Mouse (Mus musculus): Measurements from ENCODE around the gene Gm26661.
A peak's percentile ranks its signal among the peaks of the same experiment; 100 is the strongest.

Gene Gm26661

GRCm38 (mm10) chr14:7819446-7819845 lies 28.1 kb downstream of the Gm26661 start:
- DNase-seq (ENCODE audit: low read depth): no peak

GRCm38 (mm10) chr14:7821341-7821740 lies 30.0 kb downstream of the Gm26661 start:
- peak; percentile 73 for DNase-seq (ENCODE audit: low read depth)

- DNase-seq (ENCODE audit: low read depth): peak; percentile 84
Observed at GRCm38 (mm10) chr14:7822693-7823092, 31.3 kb downstream of the Gm26661 start.

GRCm38 (mm10) chr14:7824651-7825268 lies 33.4 kb downstream of the Gm26661 start:
- no peak for DNase-seq (ENCODE audit: low read depth)

GRCm38 (mm10) chr14:7826151-7826937 lies 35.0 kb downstream of the Gm26661 start:
- DNase-seq (ENCODE audit: low read depth): peak; percentile 70

- no peak for DNase-seq (ENCODE audit: low read depth)
Observed at GRCm38 (mm10) chr14:7829181-7829580, 37.8 kb downstream of the Gm26661 start.

- no peak for DNase-seq (ENCODE audit: low read depth)
Observed at GRCm38 (mm10) chr14:7831770-7832439, 40.5 kb downstream of the Gm26661 start.

- DNase-seq (ENCODE audit: low read depth): no peak
Observed at GRCm38 (mm10) chr14:7832440-7832783, 41.0 kb downstream of the Gm26661 start.

GRCm38 (mm10) chr14:7833458-7833857 lies 42.1 kb downstream of the Gm26661 start:
- DNase-seq (ENCODE audit: low read depth): no peak

- no peak for DNase-seq (ENCODE audit: low read depth)
Observed at GRCm38 (mm10) chr14:7838564-7839089, 47.2 kb downstream of the Gm26661 start.

- no peak for DNase-seq (ENCODE audit: low read depth)
Observed at GRCm38 (mm10) chr14:7839950-7840514, 48.6 kb downstream of the Gm26661 start.
